Mouse (Mus musculus): ENCODE results near the gene Stn1. TPM values are rescaled to one million over a fixed set of nuclear protein-coding genes. Genes with fewer than 3 reads are reported as not detected.
"Not testable (repeated sequence)": the region's sequence is repeated elsewhere in the genome, so short reads cannot be mapped to it uniquely, and the experiment has no call there.

Stn1 gene
- total RNA-seq (2022): 10 to 100 TPM; 19.3 to 22.2 (median 20.0) TPM

DNA sequence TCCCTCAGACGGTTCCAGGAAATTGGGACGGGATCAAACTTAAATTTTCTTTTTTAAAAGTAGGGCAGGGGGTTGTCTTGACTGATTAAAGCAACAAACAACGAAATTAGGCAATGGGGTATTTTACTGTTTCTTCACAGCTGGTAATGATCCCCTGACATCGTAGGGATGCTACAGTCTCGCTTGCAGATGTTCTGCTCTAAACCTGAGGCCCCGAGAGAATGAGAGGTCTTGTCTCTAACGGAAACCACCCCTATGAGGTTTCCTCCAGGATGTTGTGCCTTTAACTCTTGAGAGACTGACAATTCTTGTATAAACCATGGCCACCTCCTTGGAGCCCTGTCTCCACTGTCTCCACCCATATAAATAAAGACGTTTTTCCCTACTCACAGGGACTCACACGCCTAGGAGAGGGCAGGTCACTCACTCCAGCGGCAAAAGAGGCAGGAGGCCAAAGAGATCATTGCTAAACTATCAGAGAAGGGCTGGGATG, at the start of gene Stn1:
Stn1 (minus strand) TSS at position 208 of the 493 bp plus-strand sequence.
- DNase-seq (ENCODE audit: low spot score): no peak

DNA sequence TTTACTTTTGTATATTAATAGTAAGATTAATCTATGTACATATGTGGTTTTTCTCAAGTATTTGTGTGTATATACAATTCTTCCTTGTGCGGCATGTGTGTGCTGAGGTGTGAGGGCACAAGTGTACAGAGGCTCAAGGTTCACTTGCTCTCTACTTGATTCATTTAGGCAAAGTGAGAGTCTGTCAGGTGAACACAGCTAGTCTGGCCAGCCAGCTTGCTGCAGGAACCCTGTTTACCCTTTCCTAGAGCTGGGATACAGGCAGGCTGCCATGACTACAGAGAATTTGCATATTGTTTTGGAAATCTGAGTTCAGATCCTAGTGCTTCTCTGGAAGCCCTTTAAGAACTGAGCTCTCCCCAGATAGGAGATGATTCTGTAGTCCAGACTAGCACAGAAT, 49.7 kb upstream of the Stn1 start:
- DNase-seq (ENCODE audit: low spot score): no peak

- DNase-seq (ENCODE audit: low spot score): no peak
Measured at GRCm38 (mm10) chr19:47585772-47586171, 48.5 kb upstream of the Stn1 start.

DNA sequence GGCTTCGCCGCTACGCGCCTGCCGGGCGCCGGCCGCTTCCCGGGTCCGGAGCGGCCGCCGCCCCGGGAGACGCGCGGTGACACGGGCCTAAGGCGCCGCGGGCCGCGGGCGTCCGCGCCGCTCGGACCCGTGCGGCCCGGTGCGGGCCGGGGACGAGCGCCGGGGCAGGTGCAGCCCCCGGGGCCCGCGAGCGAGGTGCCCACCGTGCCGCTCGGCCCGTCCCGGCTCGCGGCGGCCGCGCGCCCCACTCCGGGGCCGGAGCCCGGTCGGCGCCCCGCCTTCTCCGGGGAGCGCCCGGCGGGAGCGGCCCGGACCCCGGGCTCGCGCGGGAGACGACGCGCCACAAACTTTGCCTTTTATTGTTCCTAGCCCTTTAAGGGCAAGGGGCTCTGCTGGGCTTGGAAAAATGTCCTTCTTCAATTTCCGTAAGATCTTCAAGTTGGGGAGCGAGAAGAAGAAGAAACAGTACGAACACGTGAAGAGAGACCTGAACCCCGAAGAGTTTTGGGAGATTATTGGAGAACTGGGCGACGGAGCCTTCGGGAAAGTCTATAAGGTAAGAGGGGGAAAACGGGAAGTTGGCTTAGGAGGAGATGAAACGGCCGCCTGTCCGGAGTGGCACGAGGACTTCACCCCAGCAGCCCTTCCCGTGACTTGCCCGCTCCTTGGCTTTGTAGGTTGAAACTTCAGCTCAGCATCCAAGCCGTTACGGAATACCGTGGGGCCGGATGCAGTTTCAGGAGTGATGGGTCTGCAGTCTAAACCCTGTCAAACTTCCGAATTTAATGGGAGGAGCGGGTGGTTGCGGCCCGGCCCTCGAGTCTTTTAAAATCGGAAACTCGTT, 42.7 kb upstream of the Stn1 start:
- peak; percentile 35 for DNase-seq (ENCODE audit: low spot score)

- DNase-seq (ENCODE audit: low spot score): peak; percentile 75
Measured at GRCm38 (mm10) chr19:47579225-47579787, 42.0 kb upstream of the Stn1 start, which contains the start of gene Slk. Gene Slk, plus strand, starts transcription at chr19:47579678.

DNA sequence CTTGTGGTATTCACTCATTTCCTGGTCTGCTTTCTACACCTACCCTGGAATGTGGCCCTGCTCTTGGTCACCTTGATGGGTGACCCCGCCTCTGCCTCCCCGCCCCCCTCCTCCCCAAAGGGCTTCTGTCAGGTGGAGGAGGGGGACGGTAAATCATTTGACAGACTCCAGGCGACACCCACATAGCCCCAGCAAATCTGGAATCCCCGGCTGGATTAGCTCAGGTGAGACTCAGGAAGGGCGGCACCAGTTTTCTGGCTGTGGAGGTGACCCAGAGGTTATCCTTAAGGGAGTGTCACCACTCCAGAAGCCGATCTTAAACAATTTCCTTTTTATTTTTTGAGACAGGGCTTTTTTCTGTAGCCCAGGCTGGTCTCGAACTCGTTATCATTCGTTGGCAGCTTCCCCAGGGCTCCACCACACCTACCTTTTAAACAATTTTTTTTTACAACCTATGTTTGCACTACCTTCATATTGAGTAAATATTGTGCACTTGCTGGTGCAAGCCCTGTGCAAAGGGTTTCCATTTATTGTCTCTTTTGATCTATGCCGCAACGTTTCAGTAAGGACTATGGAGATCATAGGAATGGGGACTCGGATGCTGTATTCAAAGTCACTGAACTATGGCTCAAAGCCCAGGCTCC, 41.4 kb upstream of the Stn1 start:
- no peak for DNase-seq (ENCODE audit: low spot score)

- no peak for DNase-seq (ENCODE audit: low spot score)
Measured at GRCm38 (mm10) chr19:47573718-47574117, 36.4 kb upstream of the Stn1 start.

DNA sequence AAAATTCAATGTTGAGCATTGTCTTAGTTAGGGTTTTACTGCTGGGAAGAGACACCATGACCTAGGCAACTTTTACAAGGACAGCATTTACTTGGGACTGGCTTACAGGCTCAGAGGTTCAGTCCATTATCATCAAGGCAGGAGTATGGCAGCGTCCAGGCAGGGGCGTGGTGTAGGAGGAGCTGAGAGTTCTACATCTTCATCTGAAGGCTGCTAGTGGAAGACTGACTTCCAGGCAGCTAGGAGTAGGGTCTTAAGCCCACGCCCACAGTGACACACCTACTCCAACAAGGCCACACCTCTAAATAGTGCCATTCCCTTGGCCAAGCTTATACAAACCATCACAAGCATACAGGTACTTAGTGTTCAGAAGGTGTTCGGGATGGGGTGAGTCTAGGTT, 34.7 kb upstream of the Stn1 start:
- not testable (repeated sequence) for DNase-seq (ENCODE audit: low spot score)

DNA sequence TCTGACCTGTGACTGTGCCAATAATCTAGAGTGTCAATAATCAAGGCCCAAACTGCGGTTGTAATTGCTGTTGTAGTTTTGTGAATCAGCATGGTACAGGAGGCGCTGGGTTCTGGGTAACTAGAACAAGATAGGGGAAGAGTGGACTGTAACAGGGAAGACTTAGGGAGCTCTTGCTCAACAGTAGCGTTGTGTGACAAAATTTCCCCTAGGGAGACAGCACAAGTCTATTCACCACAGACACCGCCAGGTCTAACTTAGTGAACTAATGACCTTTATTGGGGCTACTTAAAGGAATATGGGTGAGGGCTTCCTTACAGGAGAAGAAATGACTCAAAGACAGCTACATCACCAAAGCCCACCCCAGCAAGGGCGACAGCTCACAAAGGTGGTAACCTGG, 32.7 kb upstream of the Stn1 start:
- DNase-seq (ENCODE audit: low spot score): no peak

- DNase-seq (ENCODE audit: low spot score): no peak
Measured at GRCm38 (mm10) chr19:47565994-47566393, 28.7 kb upstream of the Stn1 start.

DNA sequence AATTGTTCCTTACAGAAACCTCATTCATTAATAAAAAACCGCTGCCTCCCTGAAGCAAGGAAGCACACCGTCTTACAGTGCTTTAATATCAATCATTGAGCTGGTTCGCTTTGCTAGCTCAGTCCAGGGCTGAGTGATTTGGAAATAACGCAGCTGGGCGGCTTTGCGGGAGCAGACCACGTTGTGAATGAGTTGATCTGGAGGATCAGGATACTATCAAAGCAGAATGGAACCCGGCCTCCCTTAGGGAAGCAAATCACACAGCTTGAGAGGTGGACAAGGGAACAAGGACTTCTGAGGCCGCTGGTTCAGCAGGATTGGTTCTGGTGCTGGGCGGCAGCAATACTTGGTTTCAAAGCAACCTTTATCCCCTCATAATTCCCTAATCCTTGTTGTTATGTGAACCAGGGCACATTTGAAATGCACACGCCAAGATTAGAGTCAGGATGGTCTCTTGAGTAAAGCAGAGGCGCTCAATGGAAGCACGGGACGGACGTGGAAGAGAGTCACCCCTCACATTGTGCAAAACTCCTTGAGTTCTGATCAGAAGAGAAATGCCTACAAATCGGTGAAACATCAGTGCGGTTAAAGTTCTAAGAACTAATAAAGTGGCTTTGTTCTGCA, 27.8 kb upstream of the Stn1 start:
- no peak for DNase-seq (ENCODE audit: low spot score)

DNA sequence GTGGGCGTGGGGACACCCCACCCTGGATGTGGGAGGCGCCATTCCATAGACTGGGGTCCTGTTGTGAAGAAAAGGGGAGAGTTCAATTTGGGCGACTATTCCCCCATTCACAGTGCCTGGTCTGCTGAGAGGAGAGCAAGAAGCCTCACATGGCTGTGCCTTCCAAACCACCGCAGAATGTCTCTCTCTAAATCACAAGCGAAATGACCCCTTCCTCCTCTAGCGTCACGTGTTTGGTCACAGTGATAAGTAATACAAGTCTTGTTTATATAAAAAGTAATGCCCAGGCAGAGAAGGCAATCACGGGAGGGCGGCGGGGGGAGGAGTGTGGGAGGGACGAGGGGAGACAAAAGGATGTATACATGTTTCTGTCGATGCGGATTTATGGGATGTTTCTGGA, 26.4 kb upstream of the Stn1 start:
- DNase-seq (ENCODE audit: low spot score): no peak

DNA sequence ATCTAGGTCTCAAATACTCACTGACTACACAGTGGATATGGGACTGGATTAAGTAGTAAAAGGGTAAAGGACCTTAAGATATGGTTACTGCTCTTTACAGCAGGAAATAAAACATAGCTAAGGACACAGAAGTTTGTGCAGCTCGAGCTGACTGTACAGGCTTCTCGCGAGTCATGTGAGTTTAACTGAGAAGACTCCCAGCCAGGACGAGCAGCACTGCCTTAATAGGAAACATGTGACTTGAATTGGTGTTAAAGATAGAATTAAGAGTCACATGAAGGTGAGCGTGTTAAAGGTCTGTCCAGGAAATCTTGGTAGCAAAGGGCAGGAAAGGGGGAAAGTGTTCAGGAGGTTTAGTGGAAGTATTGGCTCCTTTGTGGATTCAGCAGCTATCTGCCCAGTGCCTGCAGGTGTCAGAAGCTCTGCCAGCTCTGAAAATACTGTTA, 24.7 kb upstream of the Stn1 start:
- peak; percentile 67 for DNase-seq (ENCODE audit: low spot score)

GRCm38 (mm10) chr19:47560544-47561161, 23.3 kb upstream of the Stn1 start:
- DNase-seq (ENCODE audit: low spot score): no peak

GRCm38 (mm10) chr19:47559751-47560512, 22.6 kb upstream of the Stn1 start:
- no peak for DNase-seq (ENCODE audit: low spot score)

DNA sequence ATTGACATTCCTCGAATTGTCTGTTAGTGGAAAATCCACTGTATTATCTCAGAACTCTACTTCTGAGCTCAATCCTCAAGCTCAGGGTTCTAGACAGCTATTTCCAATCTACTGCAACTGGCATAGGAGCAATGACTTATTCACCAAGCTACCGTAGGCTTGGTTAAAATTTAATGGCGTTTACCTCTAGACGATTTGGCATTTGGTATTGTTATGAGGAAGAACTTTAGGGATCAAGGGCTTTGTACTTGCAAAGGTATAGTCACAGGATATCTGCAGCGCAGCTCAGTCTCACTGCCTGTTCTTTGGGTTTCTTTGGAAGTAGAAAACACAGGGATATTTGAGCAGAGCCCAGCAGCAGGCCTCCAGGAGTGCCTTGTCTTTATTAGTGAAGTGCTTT, 21.8 kb upstream of the Stn1 start:
- no peak for DNase-seq (ENCODE audit: low spot score)

DNA sequence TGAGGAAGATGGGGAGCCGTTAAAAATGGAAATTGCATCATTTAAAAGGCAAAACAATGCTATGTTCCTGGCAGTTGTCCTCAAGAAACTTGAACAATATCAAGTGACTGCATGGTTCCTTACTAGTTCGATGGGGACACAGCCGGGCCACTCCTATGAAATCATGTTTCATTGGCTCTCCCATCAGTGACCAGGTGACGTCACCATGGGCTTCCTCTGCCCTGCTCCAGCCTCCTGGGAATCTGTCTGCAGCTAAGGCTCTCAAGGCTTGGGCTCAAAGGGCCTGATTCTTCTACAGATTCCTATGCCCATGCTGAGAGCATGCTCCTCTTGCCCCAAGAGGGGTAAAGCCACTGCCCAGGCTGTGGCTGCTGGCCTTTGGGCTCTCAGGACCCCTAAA, 12.3 kb upstream of the Stn1 start:
- no peak for DNase-seq (ENCODE audit: low spot score)

DNA sequence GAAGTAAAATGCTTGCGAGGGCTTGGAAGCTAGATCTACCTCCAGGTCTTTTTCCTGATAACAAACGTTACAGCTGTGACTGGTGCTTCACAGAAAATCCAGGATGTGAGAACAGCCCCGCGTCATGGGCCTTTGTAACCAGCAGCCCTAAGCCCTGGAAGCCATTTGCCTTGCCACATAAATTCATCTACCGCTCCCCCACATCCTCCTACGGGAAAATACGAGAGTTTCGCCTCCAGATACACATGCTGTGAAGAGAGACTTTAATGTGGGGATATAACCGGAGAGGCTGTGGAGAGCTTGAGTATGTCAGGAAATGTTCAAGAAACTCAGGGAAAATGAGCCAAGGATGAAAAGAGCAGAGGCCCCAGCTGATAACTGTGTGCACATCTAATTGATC, 11.9 kb upstream of the Stn1 start:
- DNase-seq (ENCODE audit: low spot score): no peak

DNA sequence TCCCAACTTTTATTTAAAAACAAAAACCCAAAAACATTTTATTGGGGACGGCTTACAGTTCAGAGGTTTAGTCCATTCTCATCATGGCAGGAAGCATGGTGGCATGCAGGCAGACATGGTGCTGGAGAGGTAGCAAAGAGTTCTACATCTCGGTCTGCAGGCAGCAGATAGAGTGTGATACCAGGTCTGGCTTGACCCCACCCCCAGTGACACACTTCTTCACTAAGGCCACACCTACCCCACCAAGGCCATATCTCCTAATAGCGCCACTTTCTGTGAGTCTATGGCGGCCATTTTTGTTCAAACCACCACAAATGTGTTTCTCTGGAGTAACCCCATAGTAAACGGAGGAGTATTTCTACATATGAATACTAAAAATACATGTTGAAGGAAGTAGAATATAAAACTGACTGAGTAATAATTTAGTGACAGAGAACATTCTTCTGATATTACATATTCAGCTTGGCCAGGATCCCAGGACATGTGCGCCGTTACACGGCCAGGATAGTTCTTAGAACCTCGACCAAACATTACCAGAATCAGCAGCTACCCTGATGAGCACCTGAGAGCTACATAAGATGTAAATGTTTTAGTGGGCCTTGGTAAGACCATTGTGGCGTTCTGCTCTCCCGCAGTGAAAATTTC, 11.2 kb upstream of the Stn1 start:
- DNase-seq (ENCODE audit: low spot score): no peak

DNA sequence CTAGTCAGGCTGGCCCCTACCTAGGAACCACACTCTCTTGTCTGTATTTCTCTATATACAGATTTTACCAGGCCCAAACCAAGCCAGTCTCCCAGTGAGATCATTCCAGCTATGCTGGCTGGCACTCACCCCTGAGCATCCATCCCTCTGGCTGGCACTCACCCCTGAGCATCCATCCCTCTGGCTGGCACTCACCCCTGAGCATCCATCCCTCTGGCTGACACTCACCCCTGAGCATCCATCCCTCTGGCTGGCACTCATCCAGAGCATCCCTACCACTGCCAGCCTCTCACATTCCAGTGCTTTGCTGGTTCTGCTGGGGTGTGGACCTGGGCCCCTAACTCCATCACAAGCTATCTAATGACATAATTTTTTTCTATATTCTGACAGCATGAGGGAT, 8.2 kb upstream of the Stn1 start:
- no peak for DNase-seq (ENCODE audit: low spot score)

Measured in heart, adult 8-10 months (tissue).